Mouse (Mus musculus) C2C12 (cell line): ENCODE measurements around the gene Mtor.

ENCODE experiments used
- CTCF ChIP-seq: IDR thresholded peaks from one replicate; pipeline ENCODE4 v1.5.1; 2011; ENCODE audit not compliant: control insufficient read depth, insufficient read depth, insufficient read length
- USF1 ChIP-seq: IDR thresholded peaks from one replicate; pipeline ENCODE4 v1.6.1; 2011; ENCODE audit warnings: low read depth, mild to moderate bottlenecking, control low read depth, moderate library complexity

- TF ChIP-seq USF1 (no peak), CTCF (no peak)
These were observed 40.0 kb upstream of the Mtor start for GRCm38 (mm10) chr4:148408256-148408975.
